Mouse (Mus musculus) heart, adult 18-20 months (tissue): ENCODE measurements around the gene Sfxn5. TPM values are rescaled to one million over a fixed set of nuclear protein-coding genes. Genes with fewer than 3 reads are reported as not detected.

ENCODE experiments used
- DNase-seq, 2 experiments: peaks; one replicate each; pipeline ENCODE4 v3.0.0; 2021 to 2022; ENCODE audit warnings: mixed read lengths in 1 of 2
- total RNA-seq, 2 experiments: library from RNA; stranded (reverse); gene quantifications; 2 replicates each; pipeline ENCODE4 v1.2.3; 2021

The Sfxn5 gene
- total RNA-seq, 2 experiments from 2014 or later, result 2.8 to 5.7 TPM

- DNase-seq, result no peak
Observed at GRCm38 (mm10) chr6:85334251-85334650, 1.0 kb upstream of the Sfxn5 start.

- DNase-seq, result peak in 1 of 2 experiments; percentile 36
Observed at GRCm38 (mm10) chr6:85333732-85334131, 510 bp upstream of the Sfxn5 start.

DNA sequence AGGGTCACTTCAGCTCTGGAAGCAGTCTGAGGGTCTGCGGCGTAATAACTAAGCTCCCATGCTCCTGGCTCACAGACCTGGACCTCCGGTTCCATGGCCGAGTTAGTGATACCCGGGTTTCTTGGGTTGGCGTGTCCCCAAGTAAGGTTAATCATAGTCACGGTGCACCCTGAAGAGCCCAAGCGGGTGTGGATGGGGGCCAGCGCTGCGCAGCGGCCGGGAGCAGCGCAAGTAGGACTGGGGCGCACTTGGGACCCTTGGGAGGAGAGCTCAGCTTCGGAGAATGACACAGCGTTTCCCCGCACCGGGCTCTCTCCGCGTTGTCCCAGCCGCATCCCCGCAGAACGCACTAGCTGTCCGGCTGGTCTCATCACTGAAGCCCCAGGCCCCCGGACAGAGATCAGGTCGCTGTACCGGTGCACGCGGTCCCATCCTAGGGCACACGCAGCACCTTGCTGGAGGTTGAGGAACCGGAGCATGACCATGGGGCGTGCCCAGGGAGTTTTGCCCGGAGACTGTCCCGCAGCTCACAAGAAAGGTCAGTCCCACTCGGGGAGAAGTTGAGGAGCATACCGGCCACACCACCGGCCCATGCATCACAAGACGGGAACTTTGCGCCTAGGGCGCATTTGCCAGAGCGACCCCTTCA, 747 bp downstream of the Sfxn5 start:
- no peak for DNase-seq

- no peak for DNase-seq
Observed at GRCm38 (mm10) chr6:85331736-85332135, 1.5 kb downstream of the Sfxn5 start.

- peak in 1 of 2 experiments; percentile 42 for DNase-seq
Observed at GRCm38 (mm10) chr6:85331221-85331735, 1.9 kb downstream of the Sfxn5 start.

GRCm38 (mm10) chr6:85329666-85330185, 3.5 kb downstream of the Sfxn5 start:
- DNase-seq, result no peak

- DNase-seq, result no peak
Observed at GRCm38 (mm10) chr6:85326564-85326963, 6.7 kb downstream of the Sfxn5 start.

DNA sequence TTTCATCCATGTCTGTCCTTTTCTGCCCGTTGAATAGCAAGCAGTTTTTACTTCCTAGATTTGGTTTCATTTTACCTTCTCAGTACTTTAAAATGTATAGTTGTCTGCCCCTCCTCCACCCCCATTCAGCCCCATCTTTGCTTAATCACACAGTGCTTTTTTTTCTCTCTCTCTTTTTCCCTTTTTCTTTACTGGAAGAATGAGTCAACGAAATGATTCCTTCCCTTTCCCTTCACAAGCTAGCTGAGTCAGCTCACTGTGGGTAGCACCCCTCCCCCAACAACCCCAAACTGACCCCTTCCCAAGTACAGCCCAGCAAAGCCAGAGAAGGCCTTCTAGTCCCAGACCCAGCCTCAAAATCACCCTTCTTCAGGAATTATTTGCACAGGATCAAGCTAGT, 8.1 kb downstream of the Sfxn5 start:
- no peak for DNase-seq

- no peak for DNase-seq
Observed at GRCm38 (mm10) chr6:85320445-85320866, 12.8 kb downstream of the Sfxn5 start.

DNA sequence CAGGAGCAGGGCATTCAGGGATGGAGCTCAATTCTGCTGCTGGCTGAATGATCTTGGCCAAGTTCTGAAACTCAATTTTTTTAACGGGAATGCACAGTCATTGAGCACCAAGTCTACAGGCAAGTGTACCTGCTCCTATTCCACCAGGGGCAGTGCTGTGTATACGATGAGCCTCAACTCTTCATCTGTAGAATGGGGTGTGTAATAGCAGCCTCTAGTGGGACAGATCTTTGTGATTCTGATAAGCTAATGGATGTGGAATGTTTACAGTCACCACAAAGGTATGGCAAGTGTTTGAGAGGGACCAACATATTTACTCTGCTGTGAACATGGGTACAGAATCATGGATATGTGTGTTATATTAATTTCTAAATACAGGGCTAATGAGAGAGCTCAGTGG, 17.0 kb downstream of the Sfxn5 start:
- no peak for DNase-seq

GRCm38 (mm10) chr6:85314064-85314798, 19.0 kb downstream of the Sfxn5 start:
- DNase-seq, result no peak

DNA sequence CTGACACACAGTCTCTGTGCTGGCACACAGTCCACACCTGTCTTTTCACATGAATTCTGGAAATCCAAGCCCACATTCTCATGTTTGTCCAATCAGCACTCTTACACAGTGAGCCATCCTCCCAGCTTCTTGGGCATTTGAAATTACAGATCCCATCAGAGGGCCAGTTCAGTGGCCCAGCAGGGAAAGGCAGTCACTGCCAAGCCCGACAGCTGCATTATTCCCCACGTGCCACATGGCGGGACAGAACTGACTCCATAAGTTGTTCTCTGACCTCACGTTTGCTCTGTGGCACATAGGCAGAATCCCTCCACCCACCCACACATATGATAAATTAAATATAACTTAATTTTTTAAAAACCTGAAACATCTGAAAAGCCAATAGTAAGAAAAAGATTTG, 25.3 kb downstream of the Sfxn5 start:
- DNase-seq, result no peak

GRCm38 (mm10) chr6:85306375-85306774, 26.8 kb downstream of the Sfxn5 start:
- no peak for DNase-seq

GRCm38 (mm10) chr6:85305826-85306225, 27.4 kb downstream of the Sfxn5 start:
- no peak for DNase-seq

GRCm38 (mm10) chr6:85304966-85305365, 28.3 kb downstream of the Sfxn5 start:
- DNase-seq, result no peak

DNA sequence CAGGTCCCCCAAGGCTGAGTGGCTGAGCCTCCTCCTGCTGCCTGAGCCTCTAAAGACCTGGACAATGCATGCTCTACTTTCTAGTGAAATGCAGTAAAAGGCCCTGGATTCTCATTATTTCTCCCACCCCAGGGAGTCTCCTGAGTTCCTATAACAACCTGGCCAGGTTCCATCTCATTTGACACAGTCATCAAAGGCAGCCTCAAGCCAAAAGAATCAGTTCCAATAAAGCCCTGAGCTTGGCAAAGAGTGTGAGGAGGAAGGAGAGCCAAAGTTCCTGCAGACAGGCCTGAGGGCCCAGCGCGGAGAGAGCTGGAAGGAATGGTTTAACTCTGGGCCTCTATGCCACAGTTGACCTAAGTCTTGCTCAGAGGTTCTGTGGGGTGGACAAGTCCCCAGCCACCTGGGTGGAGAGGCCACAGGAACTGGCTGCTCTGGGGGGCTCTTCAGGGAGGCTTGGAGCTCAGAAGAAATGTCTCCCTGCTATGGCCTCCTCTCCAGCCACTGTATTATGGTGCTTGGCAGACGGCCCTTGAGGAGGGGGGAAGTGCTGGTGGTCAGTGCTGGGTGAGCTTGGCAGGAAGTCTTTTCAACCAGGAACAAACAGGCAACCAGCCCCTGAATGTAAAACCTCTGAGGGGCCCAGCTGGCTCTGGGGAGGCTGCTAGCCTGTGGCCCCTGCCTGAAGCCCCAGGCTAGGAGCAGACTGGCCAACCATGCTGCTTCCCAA, 30.7 kb downstream of the Sfxn5 start:
- peak; percentile 55 to 73 for DNase-seq

DNA sequence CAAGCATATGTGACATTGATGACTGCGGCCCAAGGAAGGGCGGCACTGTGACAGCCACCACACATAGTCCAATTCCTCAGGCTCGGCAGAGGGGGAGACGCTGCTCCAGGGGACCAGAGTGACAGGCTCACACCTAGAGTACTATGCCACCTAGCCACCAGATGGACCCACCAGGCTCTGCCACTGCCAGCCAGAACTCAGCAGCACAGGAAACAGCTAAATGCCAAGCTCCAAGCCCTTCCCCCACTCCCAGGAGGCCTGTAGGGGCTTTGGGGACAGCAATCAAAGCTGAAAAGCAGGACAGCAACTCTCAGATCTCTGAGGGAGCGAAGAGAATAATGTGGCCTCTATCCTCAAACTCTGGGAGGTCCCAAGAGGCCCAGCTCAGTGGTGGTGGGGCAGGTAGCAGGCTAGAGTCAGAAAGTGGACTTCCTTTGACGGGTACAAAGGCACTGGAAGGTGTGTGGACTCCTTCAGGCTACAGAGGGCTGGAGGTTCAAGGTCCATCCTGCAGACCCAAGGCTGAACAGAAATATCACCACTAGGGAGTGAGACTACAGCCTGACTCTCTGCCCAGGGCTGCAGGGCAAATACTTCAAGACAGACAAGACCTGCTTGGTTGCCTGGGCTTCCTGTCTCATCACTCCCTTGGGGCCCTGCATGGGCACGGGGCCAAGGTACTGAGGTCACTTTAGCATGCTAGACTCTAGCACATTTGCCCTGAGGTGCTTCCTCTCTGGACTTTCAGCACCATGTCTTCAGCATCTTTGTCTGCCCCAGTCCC, 37.6 kb downstream of the Sfxn5 start:
- DNase-seq, result peak; percentile 64 to 65

- no peak for DNase-seq
Observed at GRCm38 (mm10) chr6:85294004-85294379, 39.2 kb downstream of the Sfxn5 start.

- peak in 1 of 2 experiments; percentile 31 for DNase-seq
Observed at GRCm38 (mm10) chr6:85293255-85294003, 39.8 kb downstream of the Sfxn5 start.

- no peak for DNase-seq
Observed at GRCm38 (mm10) chr6:85290869-85291824, 42.1 kb downstream of the Sfxn5 start.
